Mouse (Mus musculus) layer of hippocampus, adult 8-10 months (tissue): Measurements from ENCODE around the gene Itih5. TPM values are rescaled to one million over a fixed set of nuclear protein-coding genes. Genes with fewer than 3 reads are reported as not detected.

Experiments
- DNase-seq, 2 experiments: peaks; one replicate each; pipeline ENCODE4 v3.0.0; 2022; ENCODE audit warnings: low spot score in 2 of 2
- total RNA-seq, 4 experiments: library from RNA; stranded (reverse); gene quantifications; 2 replicates each; pipeline ENCODE4 v1.2.4; 2022

The Itih5 gene
- total RNA-seq, 4 experiments from 2014 or later, result 12.7 to 14.1 (median 13.4) TPM

GRCm38 (mm10) chr2:10167283-10167682, 13.9 kb downstream of the Itih5 start:
- DNase-seq, result no peak

GRCm38 (mm10) chr2:10168016-10168415, 14.6 kb downstream of the Itih5 start:
- no peak for DNase-seq

GRCm38 (mm10) chr2:10169991-10170390, 16.6 kb downstream of the Itih5 start:
- no peak for DNase-seq

GRCm38 (mm10) chr2:10193553-10193952, 40.2 kb downstream of the Itih5 start:
- no peak for DNase-seq

GRCm38 (mm10) chr2:10195162-10195561, 41.8 kb downstream of the Itih5 start:
- DNase-seq, result no peak

GRCm38 (mm10) chr2:10199326-10199725, 46.0 kb downstream of the Itih5 start:
- DNase-seq, result no peak

GRCm38 (mm10) chr2:10200736-10201285, 47.4 kb downstream of the Itih5 start:
- DNase-seq, result no peak

GRCm38 (mm10) chr2:10204301-10204700, 50.9 kb downstream of the Itih5 start:
- no peak for DNase-seq

- DNase-seq, result no peak
Measured at GRCm38 (mm10) chr2:10213468-10213867, 60.1 kb downstream of the Itih5 start.

GRCm38 (mm10) chr2:10215876-10216565, 62.6 kb downstream of the Itih5 start:
- DNase-seq, result no peak

- DNase-seq, result peak; percentile 19 to 55
Measured at GRCm38 (mm10) chr2:10216566-10217247, 63.3 kb downstream of the Itih5 start.

GRCm38 (mm10) chr2:10221862-10222261, 68.5 kb downstream of the Itih5 start:
- no peak for DNase-seq

GRCm38 (mm10) chr2:10226907-10227306, 73.5 kb downstream of the Itih5 start:
- no peak for DNase-seq

- DNase-seq, result no peak
Measured at GRCm38 (mm10) chr2:10231971-10232370, 78.6 kb downstream of the Itih5 start.

- DNase-seq, result no peak
Measured at GRCm38 (mm10) chr2:10236554-10236953, 83.2 kb downstream of the Itih5 start.

GRCm38 (mm10) chr2:10242970-10243369, 89.6 kb downstream of the Itih5 start:
- no peak for DNase-seq

GRCm38 (mm10) chr2:10250441-10250840, 97.1 kb downstream of the Itih5 start:
- DNase-seq, result no peak

GRCm38 (mm10) chr2:10250926-10251325, 97.6 kb downstream of the Itih5 start:
- no peak for DNase-seq

- no peak for DNase-seq
Measured at GRCm38 (mm10) chr2:10251466-10251865, 98.1 kb downstream of the Itih5 start.

GRCm38 (mm10) chr2:10252016-10252415, 98.6 kb downstream of the Itih5 start:
- no peak for DNase-seq

- no peak for DNase-seq
Measured at GRCm38 (mm10) chr2:10253351-10253750, 100.0 kb downstream of the Itih5 start.

GRCm38 (mm10) chr2:10256949-10257348, 103.6 kb downstream of the Itih5 start:
- DNase-seq, result no peak

- DNase-seq, result no peak
Measured at GRCm38 (mm10) chr2:10258312-10258711, 104.9 kb downstream of the Itih5 start.
